Mouse (Mus musculus): ENCODE results near the gene Psap.

Psap gene

DNA sequence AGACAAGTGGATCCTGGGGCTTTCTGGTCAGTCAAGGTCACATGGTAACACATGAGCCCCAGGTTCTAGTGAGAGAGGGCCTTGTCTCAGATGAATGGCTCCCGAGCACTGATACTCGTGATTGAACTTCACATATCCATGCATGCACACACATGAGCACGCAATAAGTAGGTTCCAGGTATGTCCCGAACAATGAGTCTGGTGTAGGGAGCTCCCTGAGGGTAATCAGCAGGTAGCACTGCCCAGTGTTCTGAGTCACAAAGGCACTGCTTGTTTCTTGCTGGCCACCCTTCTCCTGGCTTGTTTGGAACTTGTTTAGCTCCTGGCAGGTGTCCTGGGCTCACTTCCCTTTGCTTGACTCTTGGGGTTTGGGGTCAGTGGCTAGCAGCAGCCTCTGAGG is 9.7 kb downstream of the Psap start:
- DNase-seq (ENCODE audit: extremely low spot score, low read depth, low spot score): no peak

DNA sequence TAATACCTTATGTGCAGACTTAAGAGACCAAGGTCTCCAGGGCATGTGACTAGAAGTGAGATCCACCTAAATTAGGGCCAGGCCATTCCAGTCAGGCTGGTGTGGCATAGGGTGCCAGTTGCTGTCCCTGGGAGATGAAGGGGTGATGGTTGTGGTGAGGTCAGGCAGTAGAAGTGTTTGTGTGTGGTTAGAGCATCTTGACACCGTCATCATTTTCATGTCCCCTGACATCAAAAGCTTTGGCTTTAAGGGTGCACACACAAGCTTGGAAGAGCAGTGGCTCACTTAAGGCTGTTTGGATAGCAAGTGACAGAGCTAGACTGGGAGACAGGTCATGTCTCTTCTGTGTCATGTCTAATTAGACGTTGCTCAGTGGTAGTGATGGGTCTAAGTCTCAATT is 10.3 kb downstream of the Psap start:
- DNase-seq (ENCODE audit: extremely low spot score, low read depth, low spot score): no peak

DNA sequence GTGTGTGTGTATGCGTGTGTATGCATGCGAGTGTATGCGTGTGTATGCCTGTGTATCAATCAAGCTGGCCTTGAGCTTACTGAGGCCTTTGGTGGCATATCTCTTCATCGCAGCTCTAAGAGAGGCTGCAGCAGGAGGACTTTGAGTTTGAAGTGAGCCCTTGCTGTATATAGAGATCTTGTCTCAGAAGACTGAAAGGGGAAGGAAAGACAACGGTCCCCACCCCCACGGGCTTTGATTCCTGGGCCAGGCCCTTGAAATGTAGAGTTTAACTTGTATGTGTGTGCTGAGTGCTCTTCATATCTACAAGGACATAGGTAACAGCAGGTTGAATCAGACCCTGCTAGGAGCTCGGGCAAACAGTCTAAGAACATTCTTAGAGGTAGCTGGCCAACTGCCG is 11.8 kb downstream of the Psap start:
- no peak for DNase-seq (ENCODE audit: extremely low spot score, low read depth, low spot score)

DNA sequence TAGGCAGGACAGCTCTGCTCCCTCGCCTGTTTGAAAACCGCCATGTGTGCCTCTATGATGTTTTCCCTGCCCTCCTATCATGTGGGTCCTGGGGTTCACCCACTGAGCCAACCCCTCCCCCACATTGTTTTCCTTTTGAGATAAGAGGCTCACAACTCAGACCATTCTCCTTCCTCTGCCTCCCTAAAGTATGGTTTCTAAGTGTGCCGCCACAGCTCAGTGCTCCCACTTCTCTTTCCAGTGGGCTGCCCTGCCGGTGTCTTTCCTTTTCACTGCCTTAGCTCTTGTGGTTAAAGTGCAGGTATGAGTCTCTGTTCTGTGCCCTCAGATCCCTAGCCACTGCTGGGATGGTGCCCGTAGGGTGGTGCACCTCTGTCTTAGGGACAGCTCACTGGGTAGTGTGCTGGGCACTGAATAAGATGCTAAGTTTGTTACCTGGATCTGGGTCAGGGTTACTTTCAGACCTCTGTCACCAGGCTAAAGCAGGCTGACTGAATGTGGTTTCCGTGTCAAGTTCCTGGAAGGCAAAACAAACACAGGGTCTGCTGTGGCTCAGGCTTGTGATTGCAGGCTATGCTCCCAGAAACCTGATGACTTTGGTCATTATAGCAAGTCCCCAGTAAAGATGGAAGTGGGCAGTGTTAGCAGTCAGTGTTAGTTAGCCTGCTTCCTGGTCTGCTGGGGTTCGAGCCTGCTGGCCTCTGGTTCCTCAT is 12.8 kb downstream of the Psap start:
- DNase-seq (ENCODE audit: extremely low spot score, low read depth, low spot score): no peak

DNA sequence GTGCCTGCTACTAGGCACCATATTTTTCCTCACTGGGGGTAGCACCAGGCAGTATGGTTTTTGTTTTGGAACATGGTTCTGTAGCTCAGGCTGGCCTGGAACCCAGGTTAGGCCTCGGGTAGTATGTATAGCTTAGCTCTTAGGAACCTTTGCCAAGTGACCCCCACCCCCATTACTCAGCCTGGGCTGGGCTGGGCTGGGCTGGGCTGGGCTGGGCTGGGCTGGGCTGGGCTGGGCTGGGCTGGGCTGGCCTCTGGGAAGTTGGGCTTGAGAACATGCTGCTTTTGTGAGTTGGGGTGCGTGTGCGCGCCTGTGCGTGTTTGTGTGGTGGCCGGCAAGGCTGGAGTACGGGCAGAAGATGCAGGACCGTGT is 13.3 kb downstream of the Psap start:
- DNase-seq (ENCODE audit: extremely low spot score, low read depth, low spot score): no peak

DNA sequence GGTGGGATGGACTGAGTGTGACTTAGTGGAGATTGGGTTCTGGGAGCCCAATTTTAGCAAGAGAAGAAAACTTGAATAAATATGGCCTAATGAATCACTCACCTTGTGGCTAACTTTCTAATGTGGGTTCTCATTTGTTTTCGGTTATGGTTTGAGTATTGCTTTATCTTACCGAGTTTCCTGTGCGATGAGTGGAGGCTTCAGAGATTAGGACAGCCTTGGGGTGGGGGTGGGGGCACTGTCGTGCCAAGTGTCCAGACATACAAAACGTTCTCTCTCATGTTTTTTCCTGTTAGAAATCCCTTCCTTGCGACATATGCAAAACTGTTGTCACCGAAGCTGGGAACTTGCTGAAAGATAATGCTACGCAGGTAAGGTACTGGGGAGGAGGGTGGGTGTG is 14.8 kb downstream of the Psap start:
- DNase-seq (ENCODE audit: extremely low spot score, low read depth, low spot score): no peak

DNA sequence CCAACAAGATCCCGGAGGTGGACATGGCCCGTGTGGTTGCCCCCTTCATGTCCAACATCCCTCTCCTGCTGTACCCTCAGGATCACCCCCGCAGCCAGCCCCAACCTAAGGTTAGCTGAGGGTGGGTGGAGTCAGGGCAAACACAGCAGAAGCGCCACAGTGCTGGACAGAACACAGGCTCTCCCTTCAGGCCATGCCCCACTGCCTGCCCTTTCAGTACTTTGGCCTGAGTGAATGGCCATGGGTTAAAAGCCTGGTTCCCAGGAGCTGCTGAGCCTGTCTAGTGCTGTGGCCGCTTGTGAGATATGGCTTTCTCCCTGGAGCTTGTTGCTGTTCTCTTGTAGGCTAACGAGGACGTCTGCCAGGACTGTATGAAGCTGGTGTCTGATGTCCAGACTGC is 17.2 kb downstream of the Psap start:
- no peak for DNase-seq (ENCODE audit: extremely low spot score, low read depth, low spot score)

DNA sequence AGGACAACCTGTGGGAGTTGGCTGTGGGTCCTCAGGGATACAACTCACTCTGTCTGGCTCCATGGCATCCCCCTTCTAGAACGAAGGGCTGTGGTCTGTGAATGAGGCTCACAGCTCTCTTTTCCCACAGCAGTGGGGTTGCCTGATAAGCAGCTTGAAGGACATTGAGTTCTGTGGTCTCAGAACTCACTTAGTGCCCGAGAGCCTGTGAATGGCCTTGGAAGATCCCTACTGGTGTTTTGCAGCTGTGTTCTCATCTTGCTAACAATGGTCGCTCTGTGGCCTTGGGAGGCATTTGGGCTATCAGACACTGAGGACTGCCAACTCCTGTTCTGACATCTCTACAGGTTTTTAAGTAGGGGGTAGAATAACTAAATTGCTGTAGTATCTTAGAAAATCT is 17.9 kb downstream of the Psap start:
- DNase-seq (ENCODE audit: extremely low spot score, low read depth, low spot score): no peak

DNA sequence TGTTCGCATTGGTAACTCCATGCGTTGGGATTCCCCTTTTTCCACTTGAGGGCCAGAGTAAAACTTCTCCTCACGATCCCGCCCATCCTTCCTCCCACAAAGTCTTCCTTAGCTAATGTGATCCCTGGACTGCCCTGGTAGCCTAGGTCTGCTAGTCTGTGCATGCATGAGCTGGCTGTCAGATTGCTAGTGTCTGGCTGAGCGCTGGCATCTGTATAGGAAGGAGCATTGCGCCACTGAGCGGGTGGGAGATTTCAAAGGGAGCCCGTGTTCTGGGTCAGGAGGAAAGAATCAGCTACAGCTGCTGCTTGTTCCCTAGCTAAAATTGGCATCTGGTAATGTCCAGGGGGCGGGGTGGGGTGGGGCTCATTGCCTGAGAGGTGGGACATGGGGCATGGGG is 18.6 kb downstream of the Psap start:
- DNase-seq (ENCODE audit: extremely low spot score, low read depth, low spot score): no peak

DNA sequence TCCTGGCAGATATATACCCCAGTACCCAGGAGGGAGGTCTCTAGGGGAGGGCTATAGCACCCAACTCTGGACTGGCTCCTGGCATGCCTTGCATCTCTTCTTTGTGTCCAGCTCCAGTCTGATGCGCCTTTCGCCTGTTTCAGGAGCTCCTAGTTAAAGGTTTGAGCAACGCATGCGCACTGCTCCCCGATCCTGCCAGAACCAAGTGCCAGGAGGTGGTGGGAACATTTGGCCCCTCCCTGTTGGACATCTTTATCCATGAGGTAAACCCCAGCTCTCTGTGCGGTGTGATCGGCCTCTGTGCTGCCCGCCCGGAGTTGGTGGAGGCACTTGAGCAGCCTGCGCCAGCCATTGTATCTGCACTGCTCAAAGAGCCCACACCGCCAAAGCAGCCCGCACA is 22.2 kb downstream of the Psap start:
- DNase-seq (ENCODE audit: extremely low spot score, low read depth, low spot score): no peak

DNA sequence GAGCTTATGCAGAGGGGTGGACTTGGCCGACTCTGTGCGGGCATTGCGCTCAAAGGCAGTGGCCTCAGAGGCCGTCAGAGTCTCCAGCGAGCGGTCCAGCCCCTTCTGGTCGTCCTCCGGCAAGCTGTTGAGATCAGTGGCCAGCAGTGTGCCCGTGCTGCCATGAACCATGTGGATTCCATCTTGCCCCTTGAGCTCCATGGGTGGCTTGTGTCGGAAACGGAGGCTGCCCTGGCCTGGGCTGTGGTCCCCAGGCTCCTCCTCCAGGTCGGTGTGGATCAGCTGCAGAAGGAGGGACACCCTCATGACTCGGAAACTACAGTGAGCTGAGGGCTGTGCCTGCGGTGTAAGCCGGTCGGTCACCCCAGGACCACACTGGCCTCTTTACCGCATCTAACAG is 26.0 kb downstream of the Psap start:
- DNase-seq (ENCODE audit: extremely low spot score, low read depth, low spot score): no peak

DNA sequence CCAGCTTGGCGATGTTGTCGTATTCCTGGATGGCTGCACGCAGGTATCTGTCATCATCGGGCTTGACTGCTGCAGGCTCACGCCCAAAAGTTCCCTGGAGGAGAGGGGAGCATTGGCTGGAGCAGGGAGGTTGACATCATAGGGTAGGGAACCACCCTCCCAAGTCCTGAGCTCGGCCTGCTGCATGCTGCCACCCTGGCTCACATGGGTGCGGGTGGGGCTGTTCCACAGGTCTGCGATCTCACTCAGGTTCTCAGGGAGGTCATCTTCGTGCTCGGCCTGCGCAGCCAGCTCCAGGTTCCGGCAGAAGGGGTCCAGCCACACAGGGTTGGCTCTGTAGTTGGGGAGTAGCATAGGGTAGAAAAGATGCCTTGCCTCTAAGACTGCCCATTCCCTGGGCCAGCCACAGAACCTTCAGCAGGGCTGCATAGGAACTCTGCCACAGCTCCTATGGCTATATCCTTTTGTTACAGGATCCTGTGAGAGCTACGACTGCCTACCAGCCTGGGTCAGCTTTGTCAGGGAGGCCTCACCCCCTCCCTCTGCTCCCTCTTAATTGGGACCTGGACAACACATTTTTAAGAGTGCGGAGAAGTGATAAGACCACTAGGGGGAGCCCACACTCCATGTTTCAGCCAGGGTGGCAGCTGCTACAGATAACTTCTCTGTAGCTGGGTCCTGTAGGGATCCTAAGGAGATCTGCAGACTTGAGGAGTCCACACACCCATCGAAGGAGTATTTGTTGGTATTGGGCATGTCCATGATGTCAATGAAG is 27.6 kb downstream of the Psap start:
- DNase-seq (ENCODE audit: extremely low spot score, low read depth, low spot score): peak; percentile 61

DNA sequence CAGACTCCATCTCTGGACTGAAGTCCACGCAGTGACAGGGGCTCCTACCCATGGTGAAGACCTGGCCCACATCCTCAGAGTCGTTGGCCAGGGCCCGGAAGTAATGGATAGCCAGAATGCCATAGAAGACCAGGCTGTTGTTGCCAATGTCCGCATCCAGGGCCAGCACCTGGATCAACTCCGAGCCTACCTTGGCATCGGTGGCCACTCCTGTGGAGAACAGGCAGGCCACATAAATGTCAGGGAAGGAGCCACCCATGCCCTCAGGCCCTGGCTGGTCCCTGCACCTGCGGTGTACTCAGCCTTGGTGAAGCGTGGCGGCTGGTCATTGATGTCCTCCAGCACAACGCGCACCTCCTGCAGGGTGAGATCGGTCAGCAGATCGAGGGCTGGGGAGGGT is 33.2 kb downstream of the Psap start:
- no peak for DNase-seq (ENCODE audit: extremely low spot score, low read depth, low spot score)

DNA sequence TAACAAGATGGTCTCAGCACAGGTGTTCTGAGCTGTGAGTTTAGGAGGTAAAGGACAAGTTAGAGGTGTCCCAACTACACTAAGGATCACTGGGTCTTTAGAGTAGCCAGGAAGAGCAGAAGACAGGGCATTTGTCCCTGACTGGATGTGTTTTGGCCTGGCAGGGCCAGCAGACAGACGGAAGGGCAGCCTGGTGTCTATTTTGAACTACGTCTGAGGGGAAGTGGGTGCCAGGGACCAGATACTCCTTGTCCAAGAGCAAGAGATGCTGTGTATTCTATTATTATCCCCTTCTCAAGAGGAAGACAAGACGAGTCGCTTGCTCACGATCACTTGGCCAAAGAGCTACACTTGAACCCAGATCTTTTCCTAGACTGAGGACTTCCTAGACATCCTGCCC is 36.2 kb downstream of the Psap start:
- no peak for DNase-seq (ENCODE audit: extremely low spot score, low read depth, low spot score)

DNA sequence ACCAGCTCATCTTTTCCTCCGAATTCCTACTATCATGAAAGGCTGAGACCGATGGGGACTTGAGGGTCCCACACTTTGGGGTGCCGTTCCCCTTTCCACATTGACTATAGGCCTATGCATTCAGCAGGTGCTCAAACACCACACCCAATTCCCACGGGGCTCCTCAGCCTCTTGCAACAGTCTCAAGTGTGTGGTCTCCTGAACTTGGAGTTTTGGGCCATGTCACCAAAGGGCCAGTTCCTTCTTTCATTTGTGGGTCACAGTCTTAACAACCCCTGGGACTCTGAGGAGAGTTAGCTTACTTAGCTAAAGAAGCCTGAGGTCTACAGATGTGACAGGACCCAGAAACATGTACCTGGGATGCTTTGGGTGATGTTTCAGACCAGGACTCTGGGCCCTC is 38.7 kb downstream of the Psap start:
- DNase-seq (ENCODE audit: extremely low spot score, low read depth, low spot score): no peak

DNA sequence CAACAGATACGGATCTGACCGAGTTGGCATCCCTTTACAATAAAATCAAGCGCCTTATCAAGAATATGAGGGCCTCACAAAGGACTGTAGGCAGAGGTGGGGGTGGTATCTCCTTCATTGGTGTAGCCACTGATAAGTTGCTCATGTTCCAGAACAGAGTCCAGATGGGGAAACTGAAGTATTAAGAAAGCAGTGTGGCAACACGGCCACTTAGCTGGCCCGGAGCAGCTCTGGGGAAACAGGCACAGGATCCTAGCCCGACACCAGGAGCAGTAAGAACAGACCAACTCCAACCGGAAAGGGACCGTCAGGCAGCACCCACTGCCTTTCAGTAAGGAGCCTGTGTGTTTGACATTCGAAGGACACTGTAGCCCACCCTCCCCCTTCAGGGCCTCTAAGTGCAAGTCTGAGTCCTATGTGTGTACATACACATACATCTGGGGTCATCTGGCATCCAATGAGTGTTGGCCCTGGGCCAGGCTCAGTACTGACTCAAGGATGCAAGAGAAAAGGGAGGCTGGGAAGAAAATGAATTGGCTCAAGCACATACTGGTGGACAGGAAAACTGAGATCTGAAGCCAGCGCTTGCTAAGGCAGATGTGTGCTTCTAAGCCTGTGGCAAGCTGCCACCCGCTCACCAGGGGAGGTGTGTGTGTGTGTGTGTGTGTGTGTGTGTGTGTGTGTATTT is 51.7 kb downstream of the Psap start:
- DNase-seq (ENCODE audit: extremely low spot score, low read depth, low spot score): no peak

DNA sequence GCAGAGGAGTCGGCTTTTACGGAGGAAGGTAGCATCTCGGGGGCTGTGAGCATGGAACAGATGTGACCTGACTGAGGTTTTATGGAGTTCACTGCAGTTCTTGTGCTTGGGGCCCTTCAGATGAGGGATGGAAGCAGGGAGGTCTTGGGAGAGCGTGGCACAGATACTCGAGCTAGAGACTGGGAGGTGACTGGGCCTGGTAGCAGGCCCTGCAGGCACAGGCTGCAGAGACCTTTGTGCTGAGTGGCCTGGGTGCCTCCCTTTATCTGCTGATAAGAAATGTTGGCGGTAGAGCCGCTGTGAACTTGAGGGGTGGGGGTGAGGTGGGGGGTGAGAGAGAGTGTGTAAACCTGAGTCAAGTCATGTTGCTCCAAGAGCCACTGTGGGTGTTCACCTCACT is 57.2 kb downstream of the Psap start:
- DNase-seq (ENCODE audit: extremely low spot score, low read depth, low spot score): no peak

DNA sequence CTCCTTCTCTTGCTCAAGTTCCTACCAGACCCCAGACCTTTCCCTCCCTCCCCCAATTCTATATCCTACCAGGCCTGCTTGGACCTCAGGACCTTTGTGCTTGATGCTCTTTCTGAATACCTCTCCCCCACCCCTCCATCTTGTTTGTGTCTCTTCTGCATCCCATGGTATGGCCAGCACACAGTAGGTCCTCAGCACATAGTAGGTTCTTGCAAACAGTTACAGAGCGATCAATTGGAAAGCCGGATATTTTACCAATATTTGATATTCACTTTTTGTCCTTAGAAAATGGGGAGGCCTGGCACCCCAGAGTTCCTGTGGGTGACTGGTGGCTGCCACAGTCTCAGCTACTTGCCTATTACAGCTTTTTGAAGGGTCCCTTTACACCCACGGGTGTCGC is 57.6 kb downstream of the Psap start:
- no peak for DNase-seq (ENCODE audit: extremely low spot score, low read depth, low spot score)

DNA sequence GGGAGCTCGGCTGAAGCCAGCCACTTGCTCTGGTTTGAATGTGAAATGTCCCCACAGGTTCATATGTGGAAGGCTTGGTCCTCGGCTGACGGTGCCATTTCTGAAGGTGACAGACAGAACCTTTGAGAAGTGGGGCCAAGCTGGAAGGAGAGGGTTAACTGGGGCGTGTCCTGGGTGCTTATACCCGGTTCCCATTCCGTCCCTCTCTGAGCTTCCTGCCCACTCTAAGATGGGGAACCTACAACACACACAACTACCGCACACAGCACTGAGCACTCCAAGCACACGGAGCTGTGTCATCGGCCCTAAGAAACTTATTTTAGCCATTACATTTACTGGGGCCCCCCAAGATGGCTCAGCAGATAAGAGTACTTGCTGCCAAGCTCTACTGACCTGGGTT is 64.1 kb downstream of the Psap start:
- DNase-seq (ENCODE audit: extremely low spot score, low read depth, low spot score): no peak

DNA sequence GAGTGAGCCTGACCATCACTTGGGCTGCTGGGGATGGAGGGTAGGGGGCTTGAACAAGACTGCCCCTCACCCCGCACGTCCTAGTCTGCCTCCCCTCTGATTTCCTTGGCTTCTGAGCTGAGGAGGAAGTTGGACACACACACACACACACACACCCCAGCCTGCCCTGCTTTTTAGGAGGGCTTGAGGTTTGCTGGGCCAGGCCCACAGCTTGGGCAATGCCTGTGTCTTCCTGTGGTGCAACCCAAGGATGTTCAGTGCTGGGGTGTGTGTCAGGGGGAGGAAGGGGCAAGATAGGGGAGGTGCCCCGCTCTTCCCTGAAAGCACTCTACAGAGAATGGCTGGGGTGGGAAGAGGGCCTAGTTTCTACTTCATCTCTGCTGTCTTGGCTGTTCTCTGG is 66.7 kb downstream of the Psap start:
- no peak for DNase-seq (ENCODE audit: extremely low spot score, low read depth, low spot score)

DNA sequence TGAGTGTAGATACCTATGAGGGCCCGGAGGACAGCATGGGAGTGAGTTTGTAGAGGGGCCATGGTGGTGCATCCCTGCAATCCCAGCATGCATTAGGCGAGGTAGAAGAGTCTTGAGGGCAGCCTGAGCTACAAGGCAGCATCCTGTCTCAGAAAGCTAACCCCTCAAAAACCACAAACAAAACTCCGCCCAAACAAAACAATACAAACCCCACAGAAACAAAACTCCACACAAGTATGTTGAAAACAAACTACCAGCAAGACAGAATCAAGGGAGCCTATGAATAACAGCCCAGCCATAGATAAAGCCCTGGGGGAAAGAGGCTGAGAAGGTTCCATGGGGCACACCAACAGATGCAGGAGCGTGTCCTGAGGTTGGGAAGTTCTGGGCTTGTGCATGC is 68.6 kb downstream of the Psap start:
- DNase-seq (ENCODE audit: extremely low spot score, low read depth, low spot score): no peak

DNA sequence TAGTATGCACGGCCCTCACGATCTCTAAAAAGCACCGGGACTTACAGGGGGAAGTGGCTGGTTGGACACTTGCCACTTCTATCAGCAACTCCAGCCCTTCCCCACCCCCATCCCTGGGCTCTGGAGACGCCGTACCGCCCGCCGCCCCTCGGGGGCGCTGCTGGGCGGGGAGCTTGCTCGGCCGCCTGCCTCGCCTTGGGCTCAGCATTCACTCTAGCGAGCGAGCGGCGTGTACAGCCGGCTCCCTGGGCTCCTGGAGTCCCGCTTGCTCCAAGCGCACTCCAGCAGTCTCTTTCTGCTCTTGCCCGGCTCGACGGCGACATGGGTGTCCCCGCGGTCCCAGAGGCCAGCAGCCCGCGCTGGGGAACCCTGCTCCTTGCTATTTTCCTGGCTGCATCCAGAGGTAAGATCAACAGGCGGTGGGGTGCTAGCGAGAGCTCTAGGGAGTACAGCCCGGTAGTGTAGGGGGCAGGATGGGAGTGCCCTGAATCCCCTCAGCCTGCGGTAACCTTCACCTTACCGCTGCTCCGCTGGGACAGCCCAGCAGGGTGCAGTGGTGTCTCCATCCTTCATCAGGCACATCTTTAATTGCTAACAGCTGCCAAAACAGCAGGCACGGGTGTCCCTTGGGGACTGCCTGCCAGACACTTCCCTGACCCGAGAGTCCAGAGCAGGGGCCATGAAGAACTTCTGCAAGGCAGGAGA is 69.4 kb downstream of the Psap start, which contains the start of gene Vsir:
Gene Vsir (plus strand): TSS at position 151 of the 705 bp plus-strand sequence.
- no peak for DNase-seq (ENCODE audit: extremely low spot score, low read depth, low spot score)

All from hindlimb bud, embryonic 11.5 days (tissue).